Mouse (Mus musculus) cerebellum, adult 11 months (tissue): ENCODE measurements around the gene Ankk1.

Source experiments
- DNase-seq: peaks from one replicate; pipeline ENCODE4 v3.0.0; 2022

The Ankk1 gene

DNA sequence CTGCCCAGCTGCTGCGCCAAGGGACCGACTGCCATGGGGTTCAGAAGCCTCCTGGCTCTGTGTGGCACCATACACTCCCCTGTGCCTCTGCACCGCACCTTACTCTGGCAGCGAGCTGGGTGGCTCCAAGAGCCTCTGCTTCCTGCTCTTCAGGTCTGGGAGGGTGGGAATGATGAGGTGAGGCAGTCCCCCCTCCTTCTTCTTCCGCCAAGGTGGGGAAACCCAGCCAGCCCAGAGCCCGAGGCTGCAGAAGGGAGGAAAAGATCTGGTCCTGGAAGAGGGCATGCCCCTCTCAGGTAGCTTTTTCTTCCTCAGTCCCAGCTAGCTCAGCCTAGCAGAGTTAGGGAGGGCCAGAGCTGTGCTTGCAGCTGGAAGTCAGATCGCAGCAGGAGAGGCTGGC lies at the start of gene Ankk1:
TSS of gene Ankk1 (minus strand) at position 101 of the 400 bp plus-strand sequence.
- no peak for DNase-seq

DNA sequence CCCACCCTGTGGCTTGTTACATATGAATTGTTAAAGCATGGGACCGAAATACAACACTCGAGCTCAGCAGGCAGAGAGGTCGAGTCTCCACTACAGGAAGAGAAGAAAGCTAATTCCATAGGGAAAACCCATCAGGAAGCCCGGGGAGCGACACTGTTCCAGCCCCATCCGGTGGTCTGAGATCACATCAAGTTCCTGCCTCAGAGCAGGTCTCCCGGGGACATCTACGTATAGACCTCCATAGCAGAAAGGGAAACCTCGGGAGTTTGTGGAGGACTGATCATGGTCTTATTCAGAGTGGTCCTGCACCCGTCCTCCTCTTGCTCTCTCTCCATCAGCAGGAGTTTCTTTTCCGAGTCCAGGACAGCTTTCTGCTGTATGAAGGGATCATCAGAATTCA lies 45.3 kb upstream of the Ankk1 start:
- DNase-seq: no peak

DNA sequence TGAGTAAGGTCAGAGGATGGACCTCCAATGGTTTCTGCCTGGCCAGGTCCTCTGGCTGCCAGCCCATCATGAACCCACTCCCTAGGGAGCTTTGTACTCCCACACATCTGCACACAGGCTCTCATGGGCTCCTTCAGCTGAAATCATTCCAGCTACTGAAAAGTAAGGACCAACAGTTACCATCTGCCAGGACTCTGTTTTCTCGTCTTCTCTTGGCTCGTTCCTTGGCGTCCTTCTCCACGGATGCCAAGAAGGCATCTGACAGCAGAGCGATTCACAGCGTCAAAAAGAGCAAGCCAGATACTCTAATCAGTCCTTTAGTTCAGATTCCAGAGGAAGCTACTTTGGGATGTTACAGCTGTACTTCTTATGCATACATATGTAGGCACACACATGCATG lies 44.1 kb upstream of the Ankk1 start:
- DNase-seq: no peak

DNA sequence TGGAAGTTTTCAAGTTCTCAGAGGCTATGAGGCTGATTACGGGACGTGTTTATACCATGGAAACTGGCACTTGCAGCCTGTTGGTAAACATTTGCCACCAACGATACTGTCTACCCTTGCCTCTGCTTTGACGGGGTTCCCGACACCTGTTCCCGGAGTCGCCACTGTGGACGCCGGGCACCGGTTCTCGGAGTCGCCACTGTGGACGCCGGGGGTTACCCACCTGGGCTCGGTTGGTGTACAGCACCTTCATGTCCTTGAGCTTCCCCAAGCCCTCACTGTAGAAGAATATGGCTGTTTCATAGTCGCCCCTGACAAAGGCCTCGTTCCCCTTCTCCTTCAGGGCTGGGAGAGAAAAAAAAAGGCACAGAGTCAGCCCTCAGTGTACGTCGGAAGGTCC lies 43.2 kb upstream of the Ankk1 start:
- DNase-seq: no peak

DNA sequence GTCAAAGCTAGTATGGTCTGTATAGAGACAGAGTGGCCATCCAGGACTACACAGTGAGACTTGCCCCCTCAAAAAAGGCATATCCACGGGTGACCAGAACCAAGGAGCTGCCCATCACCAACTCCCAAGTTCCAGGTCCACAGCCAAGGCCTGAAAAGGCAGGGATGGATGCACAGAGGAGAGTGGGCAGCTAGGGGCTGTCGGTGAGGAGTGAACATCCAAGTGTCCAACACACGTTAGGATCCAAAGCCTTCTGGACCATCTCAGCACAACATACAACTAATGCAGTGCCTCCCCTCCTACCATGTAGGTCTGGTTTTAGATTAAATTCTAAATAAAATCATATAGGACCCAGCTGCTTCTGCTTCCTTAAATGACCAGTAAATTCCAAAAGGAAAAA lies 29.3 kb upstream of the Ankk1 start:
- DNase-seq: no peak

DNA sequence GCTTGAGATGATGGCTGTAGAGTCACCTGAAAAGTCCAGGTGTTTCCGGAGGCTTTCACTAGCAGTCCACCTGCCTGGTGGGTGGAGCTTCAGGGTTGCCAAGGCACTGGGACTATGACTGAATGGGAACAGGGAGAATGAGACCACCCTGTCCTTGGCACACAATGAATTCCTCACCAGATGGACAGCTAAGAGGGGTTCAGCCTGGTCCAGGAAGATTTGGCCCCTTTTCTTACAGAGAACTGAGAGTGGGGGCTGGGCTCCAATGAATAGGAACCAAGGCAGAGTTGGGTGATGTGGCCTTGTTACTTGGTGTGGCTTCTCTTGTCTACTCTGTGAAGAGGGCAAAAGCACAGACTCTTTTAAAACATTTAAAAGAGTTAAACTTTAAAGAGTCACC lies 25.6 kb upstream of the Ankk1 start:
- no peak for DNase-seq

DNA sequence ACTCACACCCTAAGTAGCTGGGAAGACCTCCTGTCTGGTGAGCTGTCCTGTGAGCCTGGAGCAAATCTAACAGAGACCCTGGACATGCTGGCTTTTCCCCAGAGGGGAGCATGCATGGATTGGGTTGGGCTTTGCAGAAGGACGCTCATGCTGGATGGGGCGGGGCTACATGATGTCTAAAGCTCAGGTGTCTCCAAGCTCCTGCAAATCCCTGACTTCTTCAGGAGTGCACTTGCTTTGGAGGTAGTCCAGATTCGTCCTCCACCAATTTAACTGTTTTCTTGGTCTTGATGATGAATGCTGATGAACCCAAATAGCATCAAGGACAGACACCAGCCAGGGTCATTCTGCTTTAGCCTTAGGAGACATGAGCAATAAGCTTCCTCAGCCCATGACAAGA lies 23.7 kb upstream of the Ankk1 start:
- no peak for DNase-seq

DNA sequence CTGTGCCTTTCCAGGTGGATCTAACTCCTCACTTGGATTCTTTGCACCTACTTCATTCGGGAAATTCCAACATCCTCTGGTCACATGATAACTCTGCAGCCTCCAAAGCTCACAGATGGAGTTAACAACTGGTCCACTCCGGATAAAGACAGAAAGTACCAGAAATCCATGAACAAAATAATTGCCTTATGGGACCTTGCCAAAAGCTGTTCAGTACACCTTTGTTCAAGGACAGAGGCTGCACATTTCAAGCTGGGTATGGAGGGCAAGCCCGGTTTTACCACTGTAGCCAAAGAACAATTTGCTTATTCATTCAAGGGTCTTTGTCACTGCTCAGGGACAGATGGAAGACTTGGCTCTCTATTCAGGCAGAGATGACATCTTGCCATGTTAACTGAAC lies 15.8 kb upstream of the Ankk1 start:
- DNase-seq: no peak

DNA sequence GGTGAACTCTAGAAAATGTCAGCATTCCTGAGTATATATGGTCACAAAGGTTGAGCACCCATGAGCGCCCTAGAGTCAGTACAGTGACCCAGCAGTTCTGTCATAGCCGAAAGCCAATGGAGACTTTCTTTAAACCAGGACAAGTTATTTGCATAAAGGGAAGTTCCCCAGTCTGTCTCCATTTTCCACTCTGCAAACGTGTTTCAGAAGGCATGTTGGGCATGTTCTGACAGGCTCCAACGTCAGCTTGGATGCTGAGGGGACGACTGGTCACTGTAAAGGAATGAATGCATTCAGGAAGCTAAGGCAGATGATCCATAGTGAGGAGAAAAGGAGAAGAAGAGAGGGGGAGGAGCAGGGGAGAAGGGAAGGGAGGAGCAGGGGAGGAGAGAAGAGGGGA lies 657 bp upstream of the Ankk1 start:
- DNase-seq: no peak

DNA sequence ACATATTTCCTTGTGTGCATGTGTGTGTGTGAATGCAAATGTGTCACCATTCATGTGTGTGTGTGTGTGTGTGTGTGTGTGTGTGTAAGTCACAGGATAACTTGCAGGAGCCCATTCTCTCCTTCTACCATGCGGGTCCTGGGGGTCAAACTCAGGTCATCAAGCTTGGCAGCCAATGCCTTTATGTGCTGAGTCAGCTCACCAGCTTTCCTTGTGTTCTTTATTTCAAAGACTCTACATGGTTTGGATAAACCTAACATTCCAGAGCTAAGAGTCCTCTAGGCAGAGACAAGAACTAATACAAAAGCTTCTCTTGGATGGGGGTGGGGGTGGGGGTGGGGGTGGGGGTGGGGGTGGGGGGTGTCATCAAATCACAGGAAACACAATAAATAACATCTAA lies 1.2 kb downstream of the Ankk1 start:
- DNase-seq: no peak

DNA sequence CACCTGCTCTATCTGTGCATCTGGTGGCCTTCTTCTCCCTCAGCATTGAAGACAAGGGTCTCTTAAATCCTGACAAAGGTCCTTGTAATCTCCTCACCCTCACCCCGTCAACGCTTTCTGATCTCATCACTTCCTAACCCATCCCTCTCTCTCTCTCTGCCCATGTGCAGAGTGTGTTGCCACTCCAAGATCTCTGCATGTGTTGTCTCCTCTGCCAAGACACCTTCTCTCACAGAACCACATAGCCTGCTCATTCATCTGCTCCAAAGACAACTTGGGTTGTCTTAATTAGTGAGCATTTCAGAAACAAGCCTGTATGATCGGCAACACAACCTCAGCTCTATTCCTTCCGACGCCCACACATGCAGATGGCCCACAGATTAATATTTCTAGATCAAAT lies 3.0 kb downstream of the Ankk1 start:
- DNase-seq: no peak

DNA sequence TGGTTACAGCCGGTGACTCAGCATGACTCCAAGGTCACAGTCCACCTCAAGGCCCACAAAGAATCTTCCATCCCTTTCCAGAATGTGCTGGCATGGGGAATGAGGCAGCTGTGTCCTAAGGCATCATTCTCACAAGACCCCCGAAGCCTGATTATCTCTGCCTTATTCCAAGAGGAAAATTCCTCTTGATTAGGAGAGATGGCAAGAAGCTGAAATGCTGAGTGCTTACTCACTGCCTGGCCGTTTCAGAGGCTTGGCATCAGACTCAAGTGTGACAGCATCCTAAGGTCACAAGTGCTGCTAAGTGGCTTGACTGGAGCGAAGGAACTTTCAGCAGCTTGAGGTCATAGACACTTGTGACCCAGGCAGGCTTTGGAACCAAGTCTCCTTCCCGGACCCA lies 16.2 kb downstream of the Ankk1 start:
- no peak for DNase-seq

DNA sequence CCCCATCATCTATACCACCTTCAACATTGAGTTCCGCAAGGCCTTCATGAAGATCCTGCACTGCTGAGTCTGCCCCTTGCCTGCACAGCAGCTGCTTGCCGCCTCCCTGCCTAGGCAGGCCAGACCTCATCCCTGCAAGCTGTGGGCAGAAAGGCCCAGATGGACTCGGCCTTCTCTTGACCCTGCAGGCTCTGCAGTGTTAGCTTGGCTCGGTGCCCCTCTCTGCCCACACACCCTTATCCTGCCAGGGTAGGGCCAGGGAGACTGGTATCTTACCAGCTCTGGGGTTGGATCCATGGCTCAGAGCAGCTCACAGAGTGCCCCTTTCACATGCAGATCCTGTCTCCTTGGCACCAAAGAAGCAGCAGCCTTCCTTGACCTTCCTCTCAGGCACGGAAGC lies 19.8 kb downstream of the Ankk1 start:
- peak; percentile 28 for DNase-seq

DNA sequence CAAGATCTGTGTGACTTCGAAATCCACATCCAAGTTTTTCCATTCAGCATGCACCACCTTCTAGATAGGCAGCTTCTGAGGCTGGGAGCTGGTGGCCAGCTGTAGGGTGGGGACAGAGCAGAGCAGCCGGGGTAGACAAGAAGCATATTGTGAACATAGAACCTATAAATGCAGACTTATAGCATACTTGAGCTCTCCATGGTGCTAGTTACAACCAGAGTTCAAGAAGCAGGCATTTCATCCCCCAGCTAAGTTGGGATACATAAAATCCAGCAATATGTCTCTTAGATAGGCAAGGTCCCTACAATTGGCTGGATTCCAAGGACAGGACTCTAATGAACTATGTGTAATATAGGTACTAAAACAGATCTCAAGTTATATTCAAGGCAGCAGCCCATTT lies 23.1 kb downstream of the Ankk1 start:
- DNase-seq: no peak

DNA sequence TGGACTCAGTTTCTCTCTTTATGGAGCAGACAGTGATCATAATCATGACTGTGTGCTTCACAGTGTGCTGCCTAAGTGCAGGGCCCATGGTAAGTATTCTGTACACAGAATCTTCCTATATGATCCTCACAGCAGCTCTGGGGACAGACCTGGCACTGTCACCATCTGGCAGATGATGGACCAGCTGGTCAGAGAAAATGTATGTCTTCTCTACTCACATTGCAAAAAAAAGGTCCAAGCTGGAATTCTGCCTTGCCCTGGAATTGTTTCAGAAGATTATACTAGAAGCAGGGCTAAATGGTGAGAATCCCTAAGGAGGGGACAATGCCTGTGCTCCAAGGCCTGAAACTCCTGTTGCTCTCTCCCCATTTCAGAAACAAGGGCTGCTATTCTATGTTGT lies 30.8 kb downstream of the Ankk1 start:
- DNase-seq: no peak

DNA sequence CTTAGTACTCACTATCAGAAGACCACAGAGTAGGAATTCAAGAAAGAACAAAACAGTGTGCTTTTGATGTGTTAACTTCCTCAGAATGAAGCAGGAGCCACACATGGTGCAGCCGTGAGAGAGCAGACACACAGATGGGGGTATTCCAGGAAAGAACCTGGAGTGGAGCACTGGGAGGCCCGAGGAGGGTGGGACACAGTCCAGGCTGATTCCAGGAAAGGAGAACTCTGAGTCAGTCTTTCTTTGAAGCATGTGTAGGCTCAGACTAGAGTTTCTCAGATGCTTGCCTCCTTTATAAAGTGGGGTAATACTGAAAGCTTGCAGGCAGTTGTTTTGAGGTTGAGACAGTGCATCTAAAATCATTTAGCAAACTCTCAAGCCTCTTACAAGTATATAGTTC lies 34.6 kb downstream of the Ankk1 start:
- no peak for DNase-seq

DNA sequence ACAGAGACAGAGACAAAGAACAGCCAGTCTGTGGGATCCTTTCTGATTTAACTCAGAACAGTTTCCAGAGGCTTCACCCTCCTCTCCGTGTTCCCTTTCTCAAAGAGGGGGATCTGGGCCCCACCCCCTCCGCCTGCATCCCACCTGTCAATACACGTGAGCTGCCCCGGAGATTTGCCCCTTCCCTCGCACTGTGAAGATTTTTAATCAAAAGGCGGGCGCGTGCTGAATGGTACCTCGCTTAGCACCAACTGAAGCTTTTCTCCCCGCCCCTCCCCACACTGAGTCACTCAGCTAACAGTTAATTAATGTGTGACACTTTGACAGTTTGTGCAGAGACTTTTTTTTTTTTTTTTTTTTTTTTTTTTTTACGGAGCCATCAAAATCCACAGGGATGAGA lies 40.7 kb downstream of the Ankk1 start:
- no peak for DNase-seq

DNA sequence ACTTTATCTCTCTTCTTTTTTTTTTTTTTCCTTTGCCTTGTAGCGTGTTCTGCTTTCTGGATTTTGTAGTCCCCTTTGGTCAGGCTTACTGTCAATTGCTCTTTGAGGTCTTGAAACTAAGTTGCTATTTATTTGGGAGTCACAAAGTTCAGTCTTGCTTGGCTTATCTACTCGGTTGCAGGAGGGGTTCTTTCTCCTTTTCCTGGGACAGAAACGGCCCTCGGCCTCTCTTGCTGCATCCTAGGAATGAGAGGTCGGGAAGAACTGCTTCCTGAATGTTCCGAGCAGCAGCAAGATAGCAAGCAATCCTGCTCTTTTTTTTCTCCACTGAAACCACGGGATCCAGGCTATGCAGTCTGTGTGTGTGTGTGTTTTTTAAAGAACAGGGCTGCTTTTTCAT lies 41.5 kb downstream of the Ankk1 start:
- DNase-seq: no peak

DNA sequence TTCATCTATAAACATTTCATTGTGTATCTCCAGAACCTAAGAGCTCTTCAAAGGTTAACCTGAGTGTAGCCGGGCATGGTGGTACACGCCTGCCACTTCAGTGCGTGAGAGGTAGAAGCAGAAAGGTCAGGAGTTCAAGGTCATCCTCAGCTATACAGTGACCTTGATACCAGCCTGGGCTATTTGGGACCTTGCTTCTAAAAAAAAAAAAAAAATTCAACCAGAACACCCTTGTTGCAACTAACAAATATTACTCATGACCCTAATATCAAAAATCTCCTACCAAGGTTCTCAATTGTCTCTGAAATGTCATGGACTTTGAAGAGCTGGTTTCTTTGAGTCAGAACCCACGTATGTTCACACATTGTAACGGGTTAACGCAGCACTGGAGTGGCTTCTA lies 42.0 kb downstream of the Ankk1 start:
- no peak for DNase-seq

DNA sequence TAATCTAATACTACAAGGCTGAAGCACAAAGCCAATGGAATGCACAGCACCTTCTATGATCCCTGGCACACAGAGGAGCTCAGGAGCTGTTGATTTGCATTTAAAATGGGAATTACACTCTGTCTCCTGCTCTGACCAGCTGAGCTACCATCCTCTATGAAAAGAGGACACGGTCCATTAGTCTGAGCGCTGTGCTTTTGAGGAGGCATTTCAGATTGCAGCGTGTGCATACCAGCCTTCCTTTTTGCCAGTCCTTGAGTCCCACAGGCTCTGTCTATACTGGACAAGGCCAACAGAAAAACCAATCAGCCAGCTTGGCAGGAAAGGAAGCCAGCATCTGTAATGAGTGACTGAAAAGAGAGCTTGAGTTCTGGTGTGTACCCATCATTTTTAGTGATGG lies 42.8 kb downstream of the Ankk1 start:
- no peak for DNase-seq

DNA sequence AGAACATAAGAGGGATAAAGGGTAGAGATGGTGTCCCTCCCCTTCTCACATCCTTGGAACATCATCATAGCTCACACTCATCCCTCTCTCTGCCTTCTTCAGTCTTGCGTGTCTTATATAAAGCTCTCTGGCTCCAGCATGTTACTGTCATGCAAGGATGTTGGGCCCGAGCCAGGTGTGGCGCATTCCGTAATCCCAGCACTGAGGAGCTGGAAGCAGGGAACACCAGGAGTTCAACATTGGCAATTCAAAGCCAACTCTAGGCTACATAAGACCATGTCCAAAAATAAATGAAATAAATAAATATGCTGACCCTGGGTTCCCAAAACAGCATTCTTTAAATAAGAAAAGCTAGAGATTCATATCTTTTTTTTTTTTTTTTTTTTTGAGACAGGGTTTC lies 46.9 kb downstream of the Ankk1 start:
- peak; percentile 21 for DNase-seq

DNA sequence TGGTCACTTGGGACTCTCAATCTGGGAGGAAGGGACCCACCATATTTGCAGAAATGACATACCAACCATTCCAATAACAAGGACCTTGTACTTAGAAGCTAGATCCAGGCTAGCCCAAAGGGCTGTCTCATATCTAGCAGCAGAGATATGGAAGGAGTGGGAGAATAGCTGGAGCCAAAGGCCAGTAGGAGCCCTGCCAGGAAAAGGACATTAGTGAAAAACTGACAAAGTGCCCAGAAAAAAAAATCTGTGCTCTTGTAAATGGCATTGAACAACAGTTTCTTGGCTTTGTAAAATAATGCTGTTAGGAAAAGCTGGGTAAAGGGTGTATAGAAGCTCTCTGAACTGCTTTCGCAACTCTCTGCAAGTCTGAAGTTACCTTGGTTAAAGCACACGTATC lies 52.9 kb downstream of the Ankk1 start:
- DNase-seq: no peak

DNA sequence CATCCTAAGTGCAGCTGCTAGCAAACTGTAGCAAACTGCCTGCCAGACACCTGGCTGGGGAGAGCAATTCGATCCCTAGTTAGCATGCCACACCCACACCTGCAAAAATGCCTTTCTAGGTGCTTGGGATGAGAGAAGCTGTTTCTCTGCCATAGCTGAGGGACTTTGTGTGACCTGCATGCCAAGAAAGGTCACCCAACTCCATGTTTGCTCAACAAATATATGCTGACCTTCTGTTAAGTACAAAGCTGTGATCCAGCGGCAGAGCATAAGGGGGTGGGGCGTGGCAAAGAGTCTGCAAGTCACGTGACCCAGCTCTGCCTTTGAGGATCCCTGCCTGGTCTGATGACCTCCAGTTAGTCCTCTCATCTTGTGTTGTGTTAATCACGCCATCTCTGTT lies 61.1 kb downstream of the Ankk1 start:
- DNase-seq: no peak
